Mouse (Mus musculus) heart, postnatal 0 days (tissue): ENCODE data around the gene Cd207. TPM values are rescaled to one million over a fixed set of nuclear protein-coding genes. Genes with fewer than 3 reads are reported as not detected.
"Not testable (repeated sequence)": the region's sequence is repeated elsewhere in the genome, so short reads cannot be mapped to it uniquely, and the experiment has no call there.

Source experiments
- ATAC-seq: fragments of 200-750 bp; cut with Nextera tagmentation; 2 replicates; pipeline ENCODE4 v1.8.0; 2017; ENCODE audit warnings: low read depth, moderate number of reproducible peaks, moderate library complexity; ENCODE audit not compliant: insufficient read depth
- DNase-seq: peaks from one replicate; pipeline ENCODE4 v3.0.0-alpha.2; 2016; ENCODE audit warnings: low spot score
- H3K27ac ChIP-seq: fragments of 300-500 bp; sonication (generic); 2 replicates; pipeline ENCODE4 v1.5.1; 2014; ENCODE audit warnings: low read depth, mild to moderate bottlenecking
- H3K27me3 ChIP-seq: fragments of 300-500 bp; sonication (generic); 2 replicates; pipeline ENCODE4 v1.6.1; 2014; ENCODE audit warnings: low read length, mixed read lengths; ENCODE audit not compliant: control insufficient read depth, insufficient read depth
- H3K36me3 ChIP-seq: fragments of 300-500 bp; sonication (generic); replicated peaks from 2 replicates; pipeline ENCODE4 v1.6.1; 2014; ENCODE audit warnings: low read length, mixed read lengths; ENCODE audit not compliant: control insufficient read depth, insufficient read depth
- H3K4me1 ChIP-seq: fragments of 300-500 bp; sonication (generic); 2 replicates; pipeline ENCODE4 v1.6.1; 2014; ENCODE audit warnings: antibody characterized with exemption; ENCODE audit not compliant: control insufficient read depth, insufficient read depth
- H3K4me2 ChIP-seq: fragments of 300-500 bp; sonication (generic); 2 replicates; pipeline ENCODE4 v1.6.1; 2014; ENCODE audit warnings: low read depth, mild to moderate bottlenecking, low read length, moderate library complexity
- H3K4me3 ChIP-seq: fragments of 300-500 bp; sonication (generic); 2 replicates; pipeline ENCODE4 v1.5.1; 2014; ENCODE audit warnings: low read depth, low read length
- H3K9ac ChIP-seq: fragments of 300-500 bp; sonication (generic); replicated peaks from 2 replicates; pipeline ENCODE4 v1.6.1; 2014; ENCODE audit warnings: low read depth, low read length, mixed read lengths
- H3K9me3 ChIP-seq: fragments of 300-500 bp; sonication (generic); replicated peaks from 2 replicates; pipeline ENCODE4 v1.6.1; 2016; ENCODE audit warnings: low read length; ENCODE audit not compliant: control insufficient read depth
- CTCF ChIP-seq: IDR thresholded peaks from 2 replicates; pipeline ENCODE4 v1.5.1; 2016; ENCODE audit warnings: antibody characterized with exemption, control low read depth, low read depth
- EP300 ChIP-seq: IDR thresholded peaks from 2 replicates; pipeline ENCODE4 v1.6.1; 2016; ENCODE audit warnings: antibody characterized with exemption, low read depth
- WGBS: fragments of 180-500 bp; shearing (Covaris S2); extraction: QIAGEN DNeasy Blood & Tissue Kit; methylation state at CpG from one replicate; pipeline ENCODE4 v1.1.7; 2014; 5-methylcytosine and 5-hydroxymethylcytosine counted together
- polyA plus RNA-seq: library from polyadenylated mRNA; unstranded; fragments of >200 nt; fragmentation: Nextera tagmentation; extraction: Ambion mirVana; gene quantifications from 2 replicates; pipeline ENCODE4 v1.2.1, GENCODE M21; 2015
- total RNA-seq: library from RNA; depleted of rRNA; stranded (reverse); fragments of >200 nt; gene quantifications from 2 replicates; pipeline ENCODE4 v1.2.3, GENCODE M21; 2014; ENCODE audit warnings: low replicate concordance; rRNA removed

Gene Cd207
- total and polyA plus RNA-seq, 2 experiments from 2014 or later: 0.11 to 0.75 TPM

DNA sequence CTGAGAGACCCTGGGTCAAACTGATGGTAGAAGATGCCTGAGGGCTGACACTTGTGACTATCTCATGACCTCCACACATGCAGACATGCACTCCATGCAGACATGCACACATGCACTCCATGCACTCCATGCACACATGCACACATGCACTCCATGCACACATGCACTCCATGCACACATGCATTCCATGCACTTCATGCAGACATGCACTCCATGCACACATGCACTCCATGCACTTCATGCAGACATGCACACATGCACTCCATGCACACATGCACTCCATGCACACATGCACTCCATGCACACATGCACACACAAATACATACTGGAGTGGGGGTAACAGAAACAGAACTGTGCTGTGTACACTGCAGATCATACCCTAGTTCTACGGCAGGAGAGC lies 42.3 kb downstream of the Cd207 start:
- no peak for ATAC-seq
- H3K27me3 ChIP-seq: no peaks in the 10 kb centered on the region
- no peaks in the 10 kb centered on the region for H3K36me3 ChIP-seq
- H3K4me3 ChIP-seq: no peak overlapping the region
- H3K27ac ChIP-seq: no peak overlapping the region
- H3K9me3 ChIP-seq: no peaks in the 10 kb centered on the region
- WGBS: 71% methylated on average over 1 of the region's 1 CpGs
- TF ChIP-seq EP300: no peak
- no peak for TF ChIP-seq CTCF
- H3K4me1 ChIP-seq: no peaks in the 10 kb centered on the region
- DNase-seq: no peak
- no peak overlapping the region for H3K4me2 ChIP-seq
- H3K9ac ChIP-seq: no peak overlapping the region

DNA sequence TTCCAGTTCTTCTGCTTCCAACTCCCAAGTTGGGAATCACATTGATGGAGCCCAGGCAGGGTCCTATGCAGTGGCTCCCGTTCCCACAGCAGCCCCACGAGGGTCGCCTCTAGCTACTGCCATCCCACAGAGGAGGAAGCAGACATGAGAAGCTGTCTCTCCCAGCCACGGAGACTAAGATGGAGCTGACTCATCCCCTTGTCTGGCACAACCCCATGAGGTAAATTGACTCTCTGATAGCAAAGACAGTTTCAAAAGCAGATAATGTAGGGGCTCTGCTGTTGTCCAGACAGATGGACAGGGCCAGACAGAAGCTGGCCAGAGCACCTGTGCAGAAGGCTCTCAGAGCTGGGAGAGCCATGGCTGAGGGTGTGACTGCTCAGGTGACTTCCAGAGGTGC lies 43.0 kb downstream of the Cd207 start:
- not testable (repeated sequence) for H3K9ac ChIP-seq, H3K4me1 ChIP-seq, DNase-seq, H3K27ac ChIP-seq, H3K36me3 ChIP-seq, H3K27me3 ChIP-seq, H3K4me2 ChIP-seq, H3K4me3 ChIP-seq, ATAC-seq, H3K9me3 ChIP-seq
- 37% methylated on average over 4 of the region's 4 CpGs for WGBS

DNA sequence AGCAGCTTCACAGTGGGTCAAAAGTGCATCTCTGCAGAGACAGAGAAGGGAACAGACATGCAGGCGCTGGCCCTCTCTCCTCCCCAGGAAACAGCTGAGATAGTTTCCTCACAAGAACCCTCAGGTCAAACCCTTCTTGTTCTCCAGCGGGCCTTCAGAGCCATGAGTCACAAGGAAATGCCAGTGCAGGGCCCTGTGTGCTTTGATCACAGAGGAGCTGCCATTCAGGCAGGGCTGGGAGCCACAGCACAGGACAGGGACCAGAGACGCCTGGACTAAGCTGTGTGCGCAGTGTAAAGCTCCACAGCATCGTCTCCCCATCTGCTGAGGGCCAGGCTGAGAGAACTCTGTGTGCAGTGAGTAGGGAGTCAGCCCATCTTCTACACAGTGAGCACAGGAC lies 43.6 kb downstream of the Cd207 start:
- H3K4me2 ChIP-seq, ATAC-seq, H3K4me3 ChIP-seq, H3K9ac ChIP-seq, DNase-seq, H3K27me3 ChIP-seq, H3K27ac ChIP-seq, H3K9me3 ChIP-seq, H3K4me1 ChIP-seq, H3K36me3 ChIP-seq: not testable (repeated sequence)
- 33% methylated on average over 5 of the region's 5 CpGs for WGBS

DNA sequence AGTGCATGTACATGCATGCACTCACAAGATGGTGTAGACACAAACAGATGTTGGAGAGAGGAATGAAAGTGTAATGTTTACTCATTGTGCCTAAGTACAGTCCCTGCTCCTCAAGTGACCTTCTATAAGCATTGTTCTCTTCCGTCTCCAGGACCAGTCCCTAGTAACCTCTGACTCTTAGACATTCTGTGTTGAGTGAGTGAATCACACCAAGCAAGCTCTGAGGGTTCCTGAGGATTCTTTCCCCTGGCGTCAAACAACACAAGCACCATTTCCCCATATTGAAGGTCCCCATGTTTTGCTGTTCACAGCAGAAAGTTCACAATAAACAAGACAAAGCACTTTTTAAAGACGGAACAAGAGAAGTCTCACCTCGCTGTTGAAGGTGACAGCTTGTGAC lies 45.8 kb downstream of the Cd207 start:
- Histone ChIP-seq H3K9me3 (no peaks in the 10 kb centered on the region), H3K4me3 (no peak overlapping the region), H3K27me3 (no peaks in the 10 kb centered on the region), H3K4me2 (no peak overlapping the region), H3K9ac (no peak overlapping the region), H3K4me1 (no peaks in the 10 kb centered on the region), H3K27ac (no peak overlapping the region), H3K36me3 (no peaks in the 10 kb centered on the region)
- 79% methylated on average over 4 of the region's 4 CpGs for WGBS
- DNase-seq (no peak), ATAC-seq (no peak)
- TF ChIP-seq CTCF (no peak), EP300 (no peak)

DNA sequence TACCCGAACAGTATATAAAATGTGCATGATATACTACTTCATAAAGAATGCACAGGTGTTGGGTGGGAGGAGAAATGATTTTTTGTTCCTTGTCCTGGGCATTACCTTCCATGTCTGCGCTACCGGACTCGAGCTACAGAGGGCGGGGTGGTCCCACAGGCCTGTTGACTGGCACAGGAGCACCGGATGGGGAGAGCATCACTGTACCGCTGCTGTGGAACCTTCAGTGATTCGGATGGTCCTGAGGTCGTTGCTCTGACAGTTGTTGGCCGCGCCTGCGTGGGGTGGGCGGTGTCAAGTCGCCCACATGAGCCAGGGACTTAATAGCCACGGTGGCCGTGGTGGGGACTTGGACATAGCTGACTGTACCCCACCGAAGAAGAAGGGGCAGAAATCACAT lies 50.9 kb downstream of the Cd207 start:
- TF ChIP-seq EP300: no peak
- TF ChIP-seq CTCF: no peak
- no peaks in the 10 kb centered on the region for H3K36me3 ChIP-seq
- no peak for DNase-seq
- H3K9me3 ChIP-seq: no peaks in the 10 kb centered on the region
- 59% methylated on average over 17 of the region's 17 CpGs for WGBS
- no peak overlapping the region for H3K27ac ChIP-seq
- no peak overlapping the region for H3K9ac ChIP-seq
- no peaks in the 10 kb centered on the region for H3K4me1 ChIP-seq
- ATAC-seq: no peak
- no peaks in the 10 kb centered on the region for H3K27me3 ChIP-seq
- H3K4me3 ChIP-seq: no peak overlapping the region
- H3K4me2 ChIP-seq: no peak overlapping the region

Other genes with a start within 250 kb of the Cd207 start
- gene Tet3, start 218.8 kb downstream of the Cd207 start, total RNA-seq: 14.1 and 17.3 TPM in 2 replicates
- gene Tet3, start 218.8 kb downstream of the Cd207 start, polyA plus RNA-seq: 16.4 and 17.2 TPM in 2 replicates
- 21.4 and 25.2 TPM in 2 replicates for gene Dguok, start 170.9 kb downstream of the Cd207 start, total RNA-seq
- gene Dguok, start 170.9 kb downstream of the Cd207 start, polyA plus RNA-seq: 51.7 and 58.4 TPM in 2 replicates
- gene Actg2, start 141.6 kb downstream of the Cd207 start, total RNA-seq: 15.0 and 831 TPM in 2 replicates
- gene Actg2, start 141.6 kb downstream of the Cd207 start, polyA plus RNA-seq: 7.0 and 9.9 TPM in 2 replicates
- 1.2 and 1.5 TPM in 2 replicates for gene Stambp, start 105.1 kb downstream of the Cd207 start, total RNA-seq
- gene Stambp, start 105.1 kb downstream of the Cd207 start, polyA plus RNA-seq: 22.9 and 24.6 TPM in 2 replicates
- 1.7 TPM in 1 of 2 replicates, not detected in the other for gene Clec4f, start 21.7 kb downstream of the Cd207 start, total RNA-seq
- 0.59 and 0.66 TPM in 2 replicates for gene Clec4f, start 21.7 kb downstream of the Cd207 start, polyA plus RNA-seq
- gene Vax2, start 33.4 kb upstream of the Cd207 start, total RNA-seq: not detected in 2 replicates
- gene Vax2, start 33.4 kb upstream of the Cd207 start, polyA plus RNA-seq: not detected in 2 replicates
- 0.15 and 4.1 TPM in 2 replicates for gene Atp6v1b1, start 65.1 kb upstream of the Cd207 start, total RNA-seq
- 0.10 TPM in 1 of 2 replicates, not detected in the other for gene Atp6v1b1, start 65.1 kb upstream of the Cd207 start, polyA plus RNA-seq
- gene Ankrd53, start 84.8 kb upstream of the Cd207 start, total RNA-seq: not detected in 2 replicates
- 0.16 TPM in 2 replicates for gene Ankrd53, start 84.8 kb upstream of the Cd207 start, polyA plus RNA-seq
- 78.9 and 85.9 TPM in 2 replicates for gene Tex261, start 98.0 kb upstream of the Cd207 start, total RNA-seq
- 102 and 109 TPM in 2 replicates for gene Tex261, start 98.0 kb upstream of the Cd207 start, polyA plus RNA-seq
- gene Nagk, start 117.1 kb upstream of the Cd207 start, total RNA-seq: 44.3 and 50.9 TPM in 2 replicates
- 65.3 and 70.9 TPM in 2 replicates for gene Nagk, start 117.1 kb upstream of the Cd207 start, polyA plus RNA-seq
- gene Paip2b, start 153.9 kb upstream of the Cd207 start, total RNA-seq: 26.8 and 40.2 TPM in 2 replicates
- 11.6 and 13.0 TPM in 2 replicates for gene Paip2b, start 153.9 kb upstream of the Cd207 start, polyA plus RNA-seq
- gene Zfp638, start 189.3 kb upstream of the Cd207 start, total RNA-seq: 40.4 and 92.4 TPM in 2 replicates
- gene Zfp638, start 189.3 kb upstream of the Cd207 start, polyA plus RNA-seq: 28.5 and 31.9 TPM in 2 replicates